Mouse (Mus musculus) kidney, embryonic 16.5 days (tissue): ENCODE data around the gene Apoa5. TPM values are rescaled to one million over a fixed set of nuclear protein-coding genes. Genes with fewer than 3 reads are reported as not detected.

Experiments
- ATAC-seq: fragments of 200-750 bp; cut with Nextera tagmentation; 2 replicates; pipeline ENCODE4 v1.8.0; 2017; ENCODE audit warnings: moderate TSS enrichment; ENCODE audit not compliant: low FRiP score, low TSS enrichment
- H3K27ac ChIP-seq: fragments of 300-500 bp; sonication (generic); 2 replicates; pipeline ENCODE4 v1.5.1; 2014; ENCODE audit warnings: low read length
- H3K27me3 ChIP-seq: fragments of 300-500 bp; sonication (generic); 2 replicates; pipeline ENCODE4 v1.6.1; 2014; ENCODE audit warnings: low read length, control low read depth, mixed read lengths; ENCODE audit not compliant: insufficient read depth
- H3K36me3 ChIP-seq: fragments of 300-500 bp; sonication (generic); 2 replicates; pipeline ENCODE4 v1.6.1; 2014; ENCODE audit warnings: low read length, control low read depth, mixed read lengths; ENCODE audit not compliant: insufficient read depth
- H3K4me1 ChIP-seq: fragments of 300-500 bp; sonication (generic); 2 replicates; pipeline ENCODE4 v1.6.1; 2014; ENCODE audit warnings: low read length, control low read depth, mixed read lengths; ENCODE audit not compliant: insufficient read depth
- H3K4me2 ChIP-seq: fragments of 300-500 bp; sonication (generic); replicated peaks from 2 replicates; pipeline ENCODE4 v1.6.1; 2014; ENCODE audit warnings: low read depth, low read length
- H3K4me3 ChIP-seq: fragments of 300-500 bp; sonication (generic); 2 replicates; pipeline ENCODE4 v1.5.1; 2014; ENCODE audit warnings: mild to moderate bottlenecking, low read length
- H3K9ac ChIP-seq: fragments of 300-500 bp; sonication (generic); replicated peaks from 2 replicates; pipeline ENCODE4 v1.6.1; 2014; ENCODE audit warnings: low read length
- H3K9me3 ChIP-seq: fragments of 300-500 bp; sonication (generic); 2 replicates; pipeline ENCODE4 v1.6.1; 2016; ENCODE audit warnings: low read length, control low read depth
- WGBS: fragments of 180-500 bp; shearing (Covaris S2); extraction: QIAGEN DNeasy Blood & Tissue Kit; methylation state at CpG from one replicate; pipeline ENCODE4 v1.1.7; 2014; 5-methylcytosine and 5-hydroxymethylcytosine counted together
- polyA plus RNA-seq: library from polyadenylated mRNA; unstranded; fragments of >200 nt; fragmentation: Nextera tagmentation; extraction: Ambion mirVana; gene quantifications from 2 replicates; pipeline ENCODE4 v1.2.1, GENCODE M21; 2015

Apoa5 gene
- polyA plus RNA-seq, 1 experiment from 2014 or later = not detected

- H3K36me3 ChIP-seq = no peaks in the 10 kb centered on the region
- peaks cover 5% of the 10 kb centered on the region for H3K4me1 ChIP-seq
- H3K4me2 ChIP-seq = no peak within 1 kb of the TSS
- no peak for ATAC-seq
- H3K27ac ChIP-seq = no peak within 1 kb of the TSS
- no peak within 1 kb of the TSS for H3K4me3 ChIP-seq
- H3K9ac ChIP-seq = no peak within 1 kb of the TSS
- H3K27me3 ChIP-seq = no peaks in the 10 kb centered on the region
- H3K9me3 ChIP-seq = no peaks in the 10 kb centered on the region
These were observed 33.0 kb upstream of the Apoa5 start, which contains the start of gene Apoc3 for GRCm38 (mm10) chr9:46235596-46235648. Gene Apoc3, minus strand, starts transcription at chr9:46235636.

GRCm38 (mm10) chr9:46235649-46236048 is 32.8 kb upstream of the Apoa5 start:
- WGBS = 44% methylated on average over 4 of the region's 4 CpGs
- H3K27ac ChIP-seq = no peak overlapping the region

GRCm38 (mm10) chr9:46238850-46239249 is 29.6 kb upstream of the Apoa5 start:
- no peaks in the 10 kb centered on the region for H3K27me3 ChIP-seq
- no peak overlapping the region for H3K9ac ChIP-seq
- no peaks in the 10 kb centered on the region for H3K36me3 ChIP-seq
- H3K4me3 ChIP-seq = no peak overlapping the region
- H3K4me2 ChIP-seq = no peak overlapping the region
- H3K27ac ChIP-seq = no peak overlapping the region
- H3K4me1 ChIP-seq = no peaks in the 10 kb centered on the region
- no peaks in the 10 kb centered on the region for H3K9me3 ChIP-seq
- no peak for ATAC-seq
- 85% methylated on average over 7 of the region's 7 CpGs for WGBS

More at GRCm38 (mm10) chr9:46235649-46236048, 32.8 kb upstream of the Apoa5 start:
- Histone ChIP-seq H3K27me3 (no peaks in the 10 kb centered on the region), H3K4me2 (no peak overlapping the region), H3K9me3 (no peaks in the 10 kb centered on the region), H3K4me1 (peaks cover 2% of the 10 kb centered on the region), H3K9ac (no peak overlapping the region), H3K36me3 (no peaks in the 10 kb centered on the region), H3K4me3 (no peak overlapping the region)
- no peak for ATAC-seq

- WGBS = 64% methylated on average over 7 of the region's 7 CpGs
- no peak within 1 kb of the TSS for H3K27ac ChIP-seq
- H3K9me3 ChIP-seq = no peaks in the 10 kb centered on the region
- H3K36me3 ChIP-seq = no peaks in the 10 kb centered on the region
- no peak within 1 kb of the TSS for H3K9ac ChIP-seq
- H3K4me2 ChIP-seq = no peak within 1 kb of the TSS
- H3K4me3 ChIP-seq = no peak within 1 kb of the TSS
- ATAC-seq = no peak
- H3K4me1 ChIP-seq = no peaks in the 10 kb centered on the region
- H3K27me3 ChIP-seq = no peaks in the 10 kb centered on the region
These were observed 27.8 kb upstream of the Apoa5 start, which contains the start of gene Apoa4 for GRCm38 (mm10) chr9:46240526-46241153. Gene Apoa4, plus strand, starts transcription at chr9:46240696.

GRCm38 (mm10) chr9:46241818-46242217 is 26.6 kb upstream of the Apoa5 start:
- Histone ChIP-seq H3K4me1 (no peaks in the 10 kb centered on the region), H3K9me3 (no peaks in the 10 kb centered on the region), H3K9ac (no peak overlapping the region), H3K27ac (no peak overlapping the region), H3K36me3 (no peaks in the 10 kb centered on the region), H3K27me3 (no peaks in the 10 kb centered on the region), H3K4me3 (no peak overlapping the region), H3K4me2 (no peak overlapping the region)
- no peak for ATAC-seq
- 68% methylated on average over 2 of the region's 2 CpGs for WGBS

GRCm38 (mm10) chr9:46243122-46243521 is 25.3 kb upstream of the Apoa5 start:
- Histone ChIP-seq H3K9ac (no peak overlapping the region), H3K27ac (no peak overlapping the region), H3K36me3 (no peaks in the 10 kb centered on the region), H3K4me2 (no peak overlapping the region), H3K4me3 (no peak overlapping the region), H3K4me1 (no peaks in the 10 kb centered on the region), H3K9me3 (no peaks in the 10 kb centered on the region), H3K27me3 (no peaks in the 10 kb centered on the region)
- WGBS = 50% methylated on average over 4 of the region's 4 CpGs
- ATAC-seq = no peak

GRCm38 (mm10) chr9:46243584-46243983 is 24.8 kb upstream of the Apoa5 start:
- Histone ChIP-seq H3K4me1 (no peaks in the 10 kb centered on the region), H3K27ac (no peak overlapping the region), H3K36me3 (no peaks in the 10 kb centered on the region), H3K4me3 (no peak overlapping the region), H3K4me2 (no peak overlapping the region), H3K27me3 (no peaks in the 10 kb centered on the region), H3K9me3 (no peaks in the 10 kb centered on the region), H3K9ac (no peak overlapping the region)
- 49% methylated on average over 8 of the region's 8 CpGs for WGBS
- no peak for ATAC-seq

GRCm38 (mm10) chr9:46246752-46247324 is 21.6 kb upstream of the Apoa5 start:
- Histone ChIP-seq H3K27me3 (no peaks in the 10 kb centered on the region), H3K4me3 (no peak overlapping the region), H3K9me3 (no peaks in the 10 kb centered on the region), H3K36me3 (no peaks in the 10 kb centered on the region), H3K4me2 (no peak overlapping the region), H3K4me1 (no peaks in the 10 kb centered on the region), H3K27ac (no peak overlapping the region), H3K9ac (no peak overlapping the region)
- WGBS = 21% methylated on average over 11 of the region's 11 CpGs
- 0 out of 2 replicates have a peak, but pooled peaks have one; percentile 82 for ATAC-seq

- ATAC-seq = no peak
- H3K4me1 ChIP-seq = no peaks in the 10 kb centered on the region
- no peak overlapping the region for H3K4me2 ChIP-seq
- H3K9me3 ChIP-seq = no peaks in the 10 kb centered on the region
- H3K9ac ChIP-seq = no peak overlapping the region
- H3K36me3 ChIP-seq = no peaks in the 10 kb centered on the region
- no peak overlapping the region for H3K4me3 ChIP-seq
- no peaks in the 10 kb centered on the region for H3K27me3 ChIP-seq
- 90% methylated on average over 7 of the region's 7 CpGs for whole genome bisulfite sequencing
- no peak overlapping the region for H3K27ac ChIP-seq
These were observed 12.3 kb upstream of the Apoa5 start for GRCm38 (mm10) chr9:46256177-46256576.

- WGBS = 86% methylated on average over 10 of the region's 10 CpGs
- ATAC-seq = no peak
- Histone ChIP-seq H3K4me3 (no peak overlapping the region), H3K4me2 (no peak overlapping the region), H3K9ac (no peak overlapping the region), H3K36me3 (no peaks in the 10 kb centered on the region), H3K27me3 (no peaks in the 10 kb centered on the region), H3K27ac (no peak overlapping the region), H3K9me3 (no peaks in the 10 kb centered on the region), H3K4me1 (no peaks in the 10 kb centered on the region)
These were observed 11.6 kb upstream of the Apoa5 start for GRCm38 (mm10) chr9:46256658-46257385.
